Mouse (Mus musculus) liver, embryonic 14.5 days (tissue): Measurements from ENCODE around the gene Vps13d.

Experiments
- CTCF ChIP-seq: IDR thresholded peaks from 2 replicates; pipeline ENCODE4 v1.5.1; 2016; ENCODE audit warnings: antibody characterized with exemption, low read depth, control low read depth
- EP300 ChIP-seq: IDR thresholded peaks from 2 replicates; pipeline ENCODE4 v1.6.1; 2016; ENCODE audit warnings: antibody characterized with exemption, low read depth

GRCm38 (mm10) chr4:144986016-144986805 is 208.6 kb downstream of the Vps13d start:
- TF ChIP-seq CTCF (no peak), EP300 (no peak)
